Mouse (Mus musculus): ENCODE data around the gene Tmem151b. TPM values are rescaled to one million over a fixed set of nuclear protein-coding genes. Genes with fewer than 3 reads are reported as not detected.

Tmem151b gene
- polyA plus RNA-seq, 1 experiment from 2014 or later = 29.3 TPM

- H3K36me3 ChIP-seq (ENCODE audit: control insufficient read depth, insufficient read depth, low read length) = no peaks in the 10 kb centered on the region
- no peak overlapping the region for H3K9ac ChIP-seq (ENCODE audit: low read depth, low read length)
- no peak overlapping the region for H3K4me3 ChIP-seq (ENCODE audit: low read length)
- H3K27me3 ChIP-seq (replicated peaks; ENCODE audit: control insufficient read depth, insufficient read depth, low read length) = no peaks in the 10 kb centered on the region
- 88% methylated on average over 13 of the region's 13 CpGs for WGBS
- no peak overlapping the region for H3K4me2 ChIP-seq (ENCODE audit: low read length)
- H3K27ac ChIP-seq (ENCODE audit: low read depth, low read length) = no peak overlapping the region
- H3K4me1 ChIP-seq (ENCODE audit: control insufficient read depth, insufficient read depth, low read depth, low read length) = no peaks in the 10 kb centered on the region
- H3K9me3 ChIP-seq (ENCODE audit: control insufficient read depth, low read length) = no peaks in the 10 kb centered on the region
- ATAC-seq = no peak
Measured at GRCm38 (mm10) chr17:45498397-45498796, 51.1 kb downstream of the Tmem151b start.

- WGBS = 79% methylated on average over 11 of the region's 11 CpGs
- Histone ChIP-seq H3K36me3 (ENCODE audit: control insufficient read depth, insufficient read depth, low read length) (no peaks in the 10 kb centered on the region), H3K9ac (ENCODE audit: low read depth, low read length) (no peak overlapping the region), H3K4me2 (ENCODE audit: low read length) (no peak overlapping the region), H3K9me3 (ENCODE audit: control insufficient read depth, low read length) (no peaks in the 10 kb centered on the region), H3K27me3 (replicated peaks; ENCODE audit: control insufficient read depth, insufficient read depth, low read length) (no peaks in the 10 kb centered on the region; the same call in 1 of the 2 replicates), H3K27ac (ENCODE audit: low read depth, low read length) (no peak overlapping the region), H3K4me1 (ENCODE audit: control insufficient read depth, insufficient read depth, low read depth, low read length) (no peaks in the 10 kb centered on the region), H3K4me3 (ENCODE audit: low read length) (no peak overlapping the region)
- no peak for ATAC-seq
Measured at GRCm38 (mm10) chr17:45495398-45495797, 54.1 kb downstream of the Tmem151b start.

Other genes with a start within 250 kb of the Tmem151b start
- 54.7 and 57.0 TPM in 2 replicates for gene Cdc5l, start 115.9 kb downstream of the Tmem151b start, polyA plus RNA-seq (2015; fragmentation: Nextera tagmentation; extraction: Ambion mirVana)
- gene Spats1, start 74.3 kb downstream of the Tmem151b start, polyA plus RNA-seq (2015; fragmentation: Nextera tagmentation; extraction: Ambion mirVana) = 2.4 and 3.5 TPM in 2 replicates
- gene Aars2, start 42.8 kb downstream of the Tmem151b start, polyA plus RNA-seq (2015; fragmentation: Nextera tagmentation; extraction: Ambion mirVana) = 20.6 and 21.7 TPM in 2 replicates
- gene Tcte1, start 26.2 kb downstream of the Tmem151b start, polyA plus RNA-seq (2015; fragmentation: Nextera tagmentation; extraction: Ambion mirVana) = 6.1 and 6.3 TPM in 2 replicates
- 6.1 and 6.8 TPM in 2 replicates for gene Nfkbie, start 6.0 kb upstream of the Tmem151b start, polyA plus RNA-seq (2015; fragmentation: Nextera tagmentation; extraction: Ambion mirVana)
- 96.2 and 101 TPM in 2 replicates for gene Slc35b2, start 14.2 kb upstream of the Tmem151b start, polyA plus RNA-seq (2015; fragmentation: Nextera tagmentation; extraction: Ambion mirVana)
- gene Hsp90ab1, start 23.6 kb upstream of the Tmem151b start, polyA plus RNA-seq (2015; fragmentation: Nextera tagmentation; extraction: Ambion mirVana) = 1,542 and 1,571 TPM in 2 replicates
- 55.7 and 56.5 TPM in 2 replicates for gene Slc29a1, start 49.9 kb upstream of the Tmem151b start, polyA plus RNA-seq (2015; fragmentation: Nextera tagmentation; extraction: Ambion mirVana)
- gene Mymx, start 52.4 kb upstream of the Tmem151b start, polyA plus RNA-seq (2015; fragmentation: Nextera tagmentation; extraction: Ambion mirVana) = 1.2 TPM in 1 of 2 replicates, not detected in the other
- gene Capn11, start 109.6 kb upstream of the Tmem151b start, polyA plus RNA-seq (2015; fragmentation: Nextera tagmentation; extraction: Ambion mirVana) = 0.75 and 0.79 TPM in 2 replicates
- 128 and 134 TPM in 2 replicates for gene Mrpl14, start 136.6 kb upstream of the Tmem151b start, polyA plus RNA-seq (2015; fragmentation: Nextera tagmentation; extraction: Ambion mirVana)
- gene Tmem63b, start 137.2 kb upstream of the Tmem151b start, polyA plus RNA-seq (2015; fragmentation: Nextera tagmentation; extraction: Ambion mirVana) = 147 and 148 TPM in 2 replicates
- gene 1600014C23Rik, start 184.2 kb upstream of the Tmem151b start, polyA plus RNA-seq (2015; fragmentation: Nextera tagmentation; extraction: Ambion mirVana) = 0.66 TPM in 1 of 2 replicates, not detected in the other

Measured in hindbrain, embryonic 16.5 days (tissue).